ENCODE assay signal across 15 mouse cellular contexts in the genomic region with DNA sequence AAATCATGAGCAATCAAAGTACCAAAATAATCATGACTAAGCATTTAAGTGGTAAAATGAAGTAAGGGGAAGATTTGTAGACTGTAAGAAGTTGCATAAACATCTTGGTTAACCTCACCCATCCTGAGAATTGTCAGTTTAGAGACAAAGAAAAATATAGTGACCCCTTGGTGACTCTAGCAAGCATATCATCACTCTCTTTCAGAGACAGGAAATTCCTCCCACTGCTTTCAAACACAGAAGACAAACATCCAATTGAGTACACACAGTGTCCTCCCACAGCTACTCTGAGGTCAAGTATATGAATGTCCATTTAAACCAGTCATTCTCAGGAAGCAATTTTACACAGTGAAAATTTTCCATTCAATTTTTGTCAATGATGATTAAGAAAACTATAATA.
DNase-seq lines count a peak whose midpoint lies in the region; ATAC-seq and TF ChIP-seq lines count a peak whose summit lies in the region.
"Had no signal": no experiment of that assay in that cellular context is flagged by ENCODE, and none has a peak within 500 bp of the region (broad histone marks: within the 10 kb centered on the region; RNA-seq: fewer than 3 reads in every experiment).

No protein-coding gene starts in this region.

- no peak for ATAC-seq in embryonic facial prominence, embryonic 14.5 days (ENCODE audit: low read depth)
- peak; percentile 75; the same call in 1 of the 2 replicates for ATAC-seq in lung, embryonic 14.5 days (ENCODE audit: insufficient read depth)
- ATAC-seq in forebrain, postnatal 0 days = no peak
- ATAC-seq: intestine, embryonic 15.5 days had no signal

- peak; percentile 13 for DNase-seq in embryonic facial prominence, embryonic 14.5 days (ENCODE audit: low spot score)
- DNase-seq in embryonic facial prominence, embryonic 10.5 days (ENCODE audit: low spot score) = no peak
- peak; percentile 59 for DNase-seq in lung, embryonic 14.5 days
- no peak for DNase-seq in lung, postnatal 14 days
- DNase-seq in embryo, embryonic 10.5 days (ENCODE audit: low spot score) = peak; percentile 47
- peak; percentile 10 for DNase-seq in lung, postnatal 25 days (ENCODE audit: low spot score)
- DNase-seq in forebrain, postnatal 0 days = no peak
- no peak for DNase-seq in frontal cortex, adult 2 months (ENCODE audit: extremely low spot score in 1 of 2, low spot score in 1 of 2)
- DNase-seq: cerebellum, adult 11-12 months; cerebellum, postnatal 36 days; midbrain, embryonic 14.5 days; thymus, postnatal 36 days had no signal

- H3K9ac ChIP-seq in embryonic facial prominence, embryonic 14.5 days (ENCODE audit: low read depth, low read length) = no peak overlapping the region
- H3K9ac ChIP-seq in lung, embryonic 14.5 days = no peak overlapping the region
- H3K9ac ChIP-seq in forebrain, postnatal 0 days = no peak overlapping the region
- H3K9ac ChIP-seq: intestine, embryonic 15.5 days; limb, embryonic 13.5 days had no signal

- H3K27me3 ChIP-seq in embryonic facial prominence, embryonic 14.5 days (replicated peaks; ENCODE audit: control insufficient read depth, insufficient read depth, low read length) = no peaks in the 10 kb centered on the region
- H3K27me3 ChIP-seq in embryonic facial prominence, embryonic 10.5 days (replicated peaks; ENCODE audit: low read depth, poor library complexity, severe bottlenecking) = no peaks in the 10 kb centered on the region
- no peaks in the 10 kb centered on the region for H3K27me3 ChIP-seq in lung, embryonic 14.5 days (ENCODE audit: insufficient read depth, low read length)
- H3K27me3 ChIP-seq in forebrain, postnatal 0 days (ENCODE audit: insufficient read depth, low read length) = no peaks in the 10 kb centered on the region
- H3K27me3 ChIP-seq: intestine, embryonic 15.5 days; limb, embryonic 13.5 days had no signal

- H3K27ac ChIP-seq in embryonic facial prominence, embryonic 14.5 days (replicated peaks; ENCODE audit: low read depth, low read length) = no peak overlapping the region
- H3K27ac ChIP-seq in embryonic facial prominence, embryonic 10.5 days (replicated peaks) = no peak overlapping the region
- no peak overlapping the region for H3K27ac ChIP-seq in lung, embryonic 14.5 days (ENCODE audit: low read depth)
- no peak overlapping the region for H3K27ac ChIP-seq in forebrain, postnatal 0 days (ENCODE audit: low read depth, low read length)
- H3K27ac ChIP-seq: intestine, embryonic 15.5 days; limb, embryonic 13.5 days had no signal

- H3K4me3 ChIP-seq in embryonic facial prominence, embryonic 14.5 days (ENCODE audit: low read depth, low read length) = no peak overlapping the region
- H3K4me3 ChIP-seq in embryonic facial prominence, embryonic 10.5 days = no peak overlapping the region
- H3K4me3 ChIP-seq in lung, embryonic 14.5 days (ENCODE audit: low read depth, low read length) = no peak overlapping the region
- H3K4me3 ChIP-seq in forebrain, postnatal 0 days (ENCODE audit: low read depth, low read length) = no peak overlapping the region
- H3K4me3 ChIP-seq: erythroblast, embryonic 14.5 days; intestine, embryonic 15.5 days; limb, embryonic 13.5 days had no signal

- H3K9me3 ChIP-seq in embryonic facial prominence, embryonic 14.5 days (ENCODE audit: control insufficient read depth, low read length) = no peaks in the 10 kb centered on the region
- H3K9me3 ChIP-seq in embryonic facial prominence, embryonic 10.5 days = no peaks in the 10 kb centered on the region
- no peaks in the 10 kb centered on the region for H3K9me3 ChIP-seq in lung, embryonic 14.5 days (ENCODE audit: low read depth, low read length)
- H3K9me3 ChIP-seq in forebrain, postnatal 0 days (ENCODE audit: low read length) = no peaks in the 10 kb centered on the region
- H3K9me3 ChIP-seq: intestine, embryonic 15.5 days; limb, embryonic 13.5 days had no signal

- no peak for TF ChIP-seq CTCF in lung, embryonic 14.5 days (IDR thresholded peaks at IDR 0.05; ENCODE audit: low read depth)
- no peak for TF ChIP-seq CTCF in forebrain, postnatal 0 days (IDR thresholded peaks at IDR 0.05; ENCODE audit: low read depth)

- H3K36me3 ChIP-seq in embryonic facial prominence, embryonic 14.5 days (ENCODE audit: control insufficient read depth, insufficient read depth, low read length) = no peaks in the 10 kb centered on the region
- H3K36me3 ChIP-seq in embryonic facial prominence, embryonic 10.5 days (replicated peaks) = no peaks in the 10 kb centered on the region
- H3K36me3 ChIP-seq in lung, embryonic 14.5 days (ENCODE audit: insufficient read depth) = no peaks in the 10 kb centered on the region
- H3K36me3 ChIP-seq in forebrain, postnatal 0 days (ENCODE audit: insufficient read depth) = no peaks in the 10 kb centered on the region
- H3K36me3 ChIP-seq: intestine, embryonic 15.5 days; limb, embryonic 13.5 days had no signal

- H3K4me1 ChIP-seq in embryonic facial prominence, embryonic 14.5 days (ENCODE audit: control insufficient read depth, insufficient read depth, low read length) = no peaks in the 10 kb centered on the region
- H3K4me1 ChIP-seq in embryonic facial prominence, embryonic 10.5 days = no peaks in the 10 kb centered on the region
- H3K4me1 ChIP-seq in lung, embryonic 14.5 days (ENCODE audit: insufficient read depth) = no peaks in the 10 kb centered on the region
- H3K4me1 ChIP-seq in forebrain, postnatal 0 days (ENCODE audit: insufficient read depth) = no peaks in the 10 kb centered on the region
- H3K4me1 ChIP-seq: intestine, embryonic 15.5 days; limb, embryonic 13.5 days had no signal

- H3K4me2 ChIP-seq in embryonic facial prominence, embryonic 14.5 days (ENCODE audit: low read depth, low read length) = no peak overlapping the region
- no peak overlapping the region for H3K4me2 ChIP-seq in lung, embryonic 14.5 days
- no peak overlapping the region for H3K4me2 ChIP-seq in forebrain, postnatal 0 days (ENCODE audit: low read depth)
- H3K4me2 ChIP-seq: intestine, embryonic 15.5 days; limb, embryonic 13.5 days had no signal

Comparison
In these comparisons a context has a peak if more than half of its experiments do, and no peak if none do; other contexts are left out.
1. DNase-seq: peak in embryonic facial prominence, embryonic 14.5 days (single experiment), lung, embryonic 14.5 days (single experiment), embryo, embryonic 10.5 days (single experiment) and lung, postnatal 25 days (single experiment); none in embryonic facial prominence, embryonic 10.5 days (single experiment), lung, postnatal 14 days (single experiment), forebrain, postnatal 0 days (single experiment) and frontal cortex, adult 2 months (0 of 2).